Mouse (Mus musculus): ENCODE data around the gene Pank4.

The Pank4 gene

GRCm38 (mm10) chr4:154963901-154964580 is at the start of gene Pank4:
Gene Pank4 (plus strand): TSS chr4:154964123.
- DNase-seq = peak; percentile 95

GRCm38 (mm10) chr4:154914252-154914651 is 49.7 kb upstream of the Pank4 start:
- no peak for DNase-seq

- DNase-seq = no peak
Measured at GRCm38 (mm10) chr4:154914707-154915106, 49.2 kb upstream of the Pank4 start.

GRCm38 (mm10) chr4:154915286-154915685 is 48.6 kb upstream of the Pank4 start:
- no peak for DNase-seq

GRCm38 (mm10) chr4:154916662-154917061 is 47.3 kb upstream of the Pank4 start:
- DNase-seq = no peak

- DNase-seq = no peak
Measured at GRCm38 (mm10) chr4:154922291-154922690, 41.6 kb upstream of the Pank4 start.

- no peak for DNase-seq
Measured at GRCm38 (mm10) chr4:154922931-154923330, 41.0 kb upstream of the Pank4 start.

GRCm38 (mm10) chr4:154925413-154925812 is 38.5 kb upstream of the Pank4 start:
- DNase-seq = peak; percentile 31

- DNase-seq = no peak
Measured at GRCm38 (mm10) chr4:154926969-154927898, 36.7 kb upstream of the Pank4 start.

- DNase-seq = peak; percentile 76
Measured at GRCm38 (mm10) chr4:154927899-154928337, 36.0 kb upstream of the Pank4 start.

- DNase-seq = no peak
Measured at GRCm38 (mm10) chr4:154928395-154929087, 35.4 kb upstream of the Pank4 start, which contains the start of gene Tnfrsf14. Gene Tnfrsf14 (minus strand): TSS chr4:154928563.

- DNase-seq = no peak
Measured at GRCm38 (mm10) chr4:154929088-154929660, 34.7 kb upstream of the Pank4 start.

GRCm38 (mm10) chr4:154933306-154933907 is 30.5 kb upstream of the Pank4 start:
- no peak for DNase-seq

GRCm38 (mm10) chr4:154934800-154935199 is 29.1 kb upstream of the Pank4 start:
- no peak for DNase-seq

GRCm38 (mm10) chr4:154935788-154936187 is 28.1 kb upstream of the Pank4 start:
- DNase-seq = no peak

GRCm38 (mm10) chr4:154936542-154937255 is 27.2 kb upstream of the Pank4 start:
- DNase-seq = no peak

GRCm38 (mm10) chr4:154937746-154938145 is 26.2 kb upstream of the Pank4 start:
- no peak for DNase-seq

GRCm38 (mm10) chr4:154940156-154940555 is 23.8 kb upstream of the Pank4 start:
- DNase-seq = no peak

GRCm38 (mm10) chr4:154941831-154942230 is 22.1 kb upstream of the Pank4 start:
- no peak for DNase-seq

- no peak for DNase-seq
Measured at GRCm38 (mm10) chr4:154942632-154943322, 21.1 kb upstream of the Pank4 start.
